Mouse (Mus musculus) ovary, adult 18-20 months (tissue): ENCODE data around the gene Slc16a10.
"Not testable (repeated sequence)": the region's sequence is repeated elsewhere in the genome, so short reads cannot be mapped to it uniquely, and the experiment has no call there.

Experiments
- DNase-seq: peaks from one replicate; pipeline ENCODE4 v3.0.0; 2022; ENCODE audit warnings: low spot score, mixed read lengths

The Slc16a10 gene

GRCm38 (mm10) chr10:40026546-40026945 lies 115.5 kb downstream of the Slc16a10 start:
- DNase-seq = no peak

GRCm38 (mm10) chr10:40025560-40025959 lies 116.5 kb downstream of the Slc16a10 start:
- no peak for DNase-seq

GRCm38 (mm10) chr10:40024554-40025428 lies 117.3 kb downstream of the Slc16a10 start, which contains the start of gene Mfsd4b1:
Gene Mfsd4b1 (minus strand): TSS chr10:40025268.
- peak; percentile 79 for DNase-seq

GRCm38 (mm10) chr10:40020401-40020800 lies 121.7 kb downstream of the Slc16a10 start:
- DNase-seq = no peak

GRCm38 (mm10) chr10:40019492-40019891 lies 122.6 kb downstream of the Slc16a10 start:
- DNase-seq = no peak

- no peak for DNase-seq
These were observed 123.7 kb downstream of the Slc16a10 start for GRCm38 (mm10) chr10:40018261-40018860.

- no peak for DNase-seq
These were observed 132.5 kb downstream of the Slc16a10 start for GRCm38 (mm10) chr10:40009591-40009990.

- not testable (repeated sequence) for DNase-seq
These were observed 133.2 kb downstream of the Slc16a10 start for GRCm38 (mm10) chr10:40008847-40009246.

- DNase-seq = no peak
These were observed 134.1 kb downstream of the Slc16a10 start for GRCm38 (mm10) chr10:40007953-40008352.

GRCm38 (mm10) chr10:40006963-40007362 lies 135.1 kb downstream of the Slc16a10 start:
- no peak for DNase-seq

GRCm38 (mm10) chr10:40000746-40001145 lies 141.3 kb downstream of the Slc16a10 start:
- no peak for DNase-seq

GRCm38 (mm10) chr10:39991155-39991554 lies 150.9 kb downstream of the Slc16a10 start:
- DNase-seq = no peak

- DNase-seq = no peak
These were observed 155.6 kb downstream of the Slc16a10 start, which contains the start of gene Mfsd4b5 for GRCm38 (mm10) chr10:39986466-39986865. Gene Mfsd4b5 (minus strand): TSS chr10:39986646.
